Mouse (Mus musculus): ENCODE data around the gene Irf6.
A peak's percentile ranks its signal among the peaks of the same experiment; 100 is the strongest.

The Irf6 gene

GRCm38 (mm10) chr1:193152872-193153271 lies at the start of gene Irf6:
TSS of gene Irf6 (plus strand) at chr1:193153111.
- peak; percentile 90 for DNase-seq (ENCODE audit: low spot score)

GRCm38 (mm10) chr1:193112093-193112492 lies 40.8 kb upstream of the Irf6 start:
- DNase-seq (ENCODE audit: low spot score), result no peak

GRCm38 (mm10) chr1:193122793-193123192 lies 30.1 kb upstream of the Irf6 start:
- no peak for DNase-seq (ENCODE audit: low spot score)

- DNase-seq (ENCODE audit: low spot score), result no peak
These were observed 29.6 kb upstream of the Irf6 start for GRCm38 (mm10) chr1:193123290-193123689.

- no peak for DNase-seq (ENCODE audit: low spot score)
These were observed 27.1 kb upstream of the Irf6 start for GRCm38 (mm10) chr1:193125835-193126234.

- no peak for DNase-seq (ENCODE audit: low spot score)
These were observed 24.9 kb upstream of the Irf6 start for GRCm38 (mm10) chr1:193128055-193128454.

GRCm38 (mm10) chr1:193129321-193129720 lies 23.6 kb upstream of the Irf6 start:
- no peak for DNase-seq (ENCODE audit: low spot score)

- peak; percentile 95 for DNase-seq (ENCODE audit: low spot score)
These were observed 23.0 kb upstream of the Irf6 start, which contains the start of gene Diexf for GRCm38 (mm10) chr1:193129786-193130455. TSS of gene Diexf (minus strand) at chr1:193130272.

GRCm38 (mm10) chr1:193130456-193130825 lies 22.5 kb upstream of the Irf6 start:
- peak; percentile 45 for DNase-seq (ENCODE audit: low spot score)

- peak; percentile 75 for DNase-seq (ENCODE audit: low spot score)
These were observed 22.1 kb upstream of the Irf6 start for GRCm38 (mm10) chr1:193130839-193131238.

GRCm38 (mm10) chr1:193131311-193131948 lies 21.5 kb upstream of the Irf6 start:
- peak; percentile 83 for DNase-seq (ENCODE audit: low spot score)

- DNase-seq (ENCODE audit: low spot score), result no peak
These were observed 20.5 kb upstream of the Irf6 start for GRCm38 (mm10) chr1:193132385-193132784.

- no peak for DNase-seq (ENCODE audit: low spot score)
These were observed 19.2 kb upstream of the Irf6 start for GRCm38 (mm10) chr1:193133726-193134125.

GRCm38 (mm10) chr1:193138087-193138486 lies 14.8 kb upstream of the Irf6 start:
- DNase-seq (ENCODE audit: low spot score), result no peak

GRCm38 (mm10) chr1:193138669-193139068 lies 14.2 kb upstream of the Irf6 start:
- no peak for DNase-seq (ENCODE audit: low spot score)

GRCm38 (mm10) chr1:193141118-193141517 lies 11.8 kb upstream of the Irf6 start:
- DNase-seq (ENCODE audit: low spot score), result no peak

GRCm38 (mm10) chr1:193142517-193143062 lies 10.3 kb upstream of the Irf6 start:
- DNase-seq (ENCODE audit: low spot score), result no peak

- no peak for DNase-seq (ENCODE audit: low spot score)
These were observed 8.4 kb upstream of the Irf6 start for GRCm38 (mm10) chr1:193144516-193144915.

GRCm38 (mm10) chr1:193145101-193145500 lies 7.8 kb upstream of the Irf6 start:
- no peak for DNase-seq (ENCODE audit: low spot score)

GRCm38 (mm10) chr1:193146416-193146815 lies 6.5 kb upstream of the Irf6 start:
- no peak for DNase-seq (ENCODE audit: low spot score)

- no peak for DNase-seq (ENCODE audit: low spot score)
These were observed 3.7 kb upstream of the Irf6 start for GRCm38 (mm10) chr1:193149231-193149630.

GRCm38 (mm10) chr1:193151134-193151533 lies 1.8 kb upstream of the Irf6 start:
- DNase-seq (ENCODE audit: low spot score), result no peak

GRCm38 (mm10) chr1:193153561-193153960 lies 650 bp downstream of the Irf6 start:
- DNase-seq (ENCODE audit: low spot score), result no peak

All from yolk sac, embryonic 10.5 days (tissue).